Mouse (Mus musculus) adipose tissue, adult 10 weeks (tissue): Measurements from ENCODE around the gene Vma21-ps. TPM values are rescaled to one million over a fixed set of nuclear protein-coding genes. Genes with fewer than 3 reads are reported as not detected.

Source experiments
- polyA plus RNA-seq: library from polyadenylated mRNA; stranded (reverse); fragments of 350-450 nt; fragmentation: Illumina TruSeq; extraction: RNeasy Lipid Tissue Mini Kit (QIAGEN cat#74804); gene quantifications from one replicate; pipeline ENCODE4 v1.2.3, GENCODE M21; 2014; ENCODE audit warnings: low read depth, low replicate concordance

Gene Vma21-ps
- polyA plus RNA-seq = not detected

DNA sequence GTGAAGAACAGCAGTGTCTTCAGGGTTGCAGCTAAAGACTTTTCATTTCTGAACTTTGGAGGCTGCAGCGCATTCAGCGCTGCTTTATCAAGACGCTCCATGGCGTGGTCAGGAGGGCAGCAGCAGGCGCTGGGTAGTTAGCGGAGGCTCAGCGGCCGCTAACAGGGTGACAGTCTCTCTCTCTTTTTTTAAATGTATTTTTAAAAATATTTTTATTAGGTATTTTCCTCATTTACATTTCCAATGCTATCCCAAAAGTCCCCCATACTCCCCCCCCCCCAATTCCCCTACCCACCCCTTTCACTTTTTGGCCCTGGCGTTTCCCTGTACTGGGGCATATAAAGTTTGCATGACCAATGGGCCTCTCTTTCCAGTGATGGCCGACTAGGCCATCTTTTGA lies at the start of gene Vma21-ps:
Gene Vma21-ps (minus strand): TSS at position 101 of the 400 bp plus-strand sequence.

Other genes starting within 250 kb of the Vma21-ps start
- 3.4 TPM for gene Smc2, start 58.0 kb downstream of the Vma21-ps start, polyA plus RNA-seq
- 2.4 TPM for gene Toporsl, start 99.0 kb upstream of the Vma21-ps start, polyA plus RNA-seq